Mouse (Mus musculus): Measurements from ENCODE around the gene Prokr2.

DNA sequence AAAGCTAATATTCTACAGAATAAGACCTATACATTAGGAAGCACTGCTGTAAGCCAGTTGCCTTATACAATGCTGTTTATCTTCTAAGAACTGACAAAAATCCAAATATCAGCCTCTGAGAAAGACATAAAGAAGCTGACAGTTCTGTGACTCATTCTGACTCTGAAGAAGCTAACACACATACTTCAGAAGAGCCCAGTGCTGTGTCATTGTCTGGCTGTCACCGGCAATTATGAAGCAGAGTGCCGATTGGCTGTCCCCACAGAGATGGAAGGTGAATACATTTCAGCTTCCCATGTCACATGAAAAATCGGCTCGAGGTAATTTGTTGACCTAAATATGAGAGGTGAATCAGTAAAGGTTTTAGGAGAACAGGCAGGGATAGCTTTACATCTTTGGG is 24.9 kb upstream of the Prokr2 start:
- TF ChIP-seq CTCF (IDR thresholded peaks at IDR 0.05; ENCODE audit: control insufficient read depth, insufficient read depth, insufficient replicate concordance, low read depth, low read length) (no peak), POLR2A (IDR thresholded peaks at IDR 0.05; ENCODE audit: control insufficient read depth, low read depth, low read length) (no peak)

Measured in testis, adult 2 months (tissue).